Comparison of ENCODE assay signal across 13 mouse cellular contexts in the genomic region with DNA sequence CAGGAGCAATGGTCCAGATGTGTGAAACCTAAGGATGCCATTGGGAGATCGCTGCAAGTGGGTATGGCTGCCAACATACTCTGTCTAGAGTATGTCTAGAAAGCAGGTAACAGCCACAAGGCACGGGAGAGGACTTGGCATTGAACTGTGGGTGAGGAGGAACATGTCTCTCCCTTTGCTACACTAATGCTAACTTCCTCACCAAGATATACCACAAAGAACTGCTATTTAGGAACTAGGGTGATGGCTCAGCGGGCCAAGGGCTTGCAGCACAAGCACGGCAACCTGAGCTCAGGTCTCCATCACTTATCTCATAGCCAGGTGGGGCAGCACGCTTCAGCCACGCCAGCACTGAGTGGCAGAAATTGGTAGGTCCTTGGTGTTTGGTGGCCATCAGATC. TPM values are rescaled to one million over a fixed set of nuclear protein-coding genes. Genes with fewer than 3 reads are reported as not detected.
A peak's percentile ranks its signal among the peaks of the same experiment; 100 is the strongest.
DNase-seq lines count a peak whose midpoint lies in the region; ATAC-seq and TF ChIP-seq lines count a peak whose summit lies in the region.
"Had no signal": no experiment of that assay in that cellular context is flagged by ENCODE, and none has a peak within 500 bp of the region (broad histone marks: within the 10 kb centered on the region; RNA-seq: fewer than 3 reads in every experiment).

No protein-coding gene starts in this region.

- DNase-seq in layer of hippocampus, adult 2 months (ENCODE audit: low spot score in 2 of 2) = no peak
- DNase-seq in layer of hippocampus, postnatal 10 days (ENCODE audit: low spot score in 2 of 2) = no peak
- DNase-seq in 416B (ENCODE audit: low read depth) = peak; percentile 45
- no peak for DNase-seq in urinary bladder, postnatal 4 days (ENCODE audit: low spot score in 2 of 2)
- DNase-seq in right cerebral cortex, postnatal 10 days (ENCODE audit: low spot score in 2 of 2) = no peak
- DNase-seq: cerebellum, adult 8-10 months had no signal

- peak overlapping the region; percentile 57; the same call in 1 of the 2 replicates for H3K27ac ChIP-seq in layer of hippocampus, adult 2 months
- H3K27ac ChIP-seq: embryonic facial prominence, embryonic 12.5 days; forebrain, embryonic 15.5 days; hindbrain, embryonic 10.5 days; hindbrain, embryonic 14.5 days had no signal

- H3K4me3 ChIP-seq in layer of hippocampus, adult 2 months = no peak overlapping the region
- H3K4me3 ChIP-seq: embryonic facial prominence, embryonic 12.5 days; forebrain, embryonic 15.5 days; heart, embryonic 15.5 days; hindbrain, embryonic 10.5 days had no signal

- TF ChIP-seq CTCF in layer of hippocampus, adult 2 months (conservative IDR thresholded peaks at IDR 0.05) = no peak

- ATAC-seq in common myeloid progenitor, adult 5-6 weeks (replicated peaks; ENCODE audit: low read depth, poor library complexity, severe bottlenecking) = peak; percentile 16; the same call in 1 of the 2 replicates
- ATAC-seq in megakaryocyte progenitor cell, adult 5-6 weeks (replicated peaks; ENCODE audit: poor library complexity) = peak; percentile 21
- ATAC-seq: forebrain, embryonic 15.5 days had no signal

RNA-seq across cellular contexts. Expression of a gene that starts 41.6 kb away (rescaled TPM):
- 10 to 100 TPM; 19.9 to 24.4 TPM for total RNA-seq in layer of hippocampus, adult 2 months (2021)
- total RNA-seq in layer of hippocampus, postnatal 10 days (2021) = 10 to 100 TPM; 24.3 to 26.8 TPM
- 26.1 and 27.8 TPM in 2 replicates for total RNA-seq in common myeloid progenitor, adult 5-6 weeks (2017)
- 18.4 and 19.5 TPM in 2 replicates for total RNA-seq in megakaryocyte progenitor cell, adult 5-6 weeks (2015)
- 19.9 and 23.1 TPM in 2 replicates for total RNA-seq in megakaryocyte progenitor cell, adult 5-6 weeks (2017)
